Mouse (Mus musculus) hindbrain, embryonic 12.5 days (tissue): Measurements from ENCODE around the gene Arhgap24. TPM values are rescaled to one million over a fixed set of nuclear protein-coding genes. Genes with fewer than 3 reads are reported as not detected.

Experiments used
- ATAC-seq: fragments of 200-750 bp; cut with Nextera tagmentation; 2 replicates; pipeline ENCODE4 v1.8.0; 2017; ENCODE audit warnings: moderate TSS enrichment; ENCODE audit not compliant: low FRiP score
- H3K27ac ChIP-seq: fragments of 300-500 bp; sonication (generic); 2 replicates; pipeline ENCODE4 v1.5.1; 2016; ENCODE audit warnings: mild to moderate bottlenecking
- H3K27me3 ChIP-seq: fragments of 300-500 bp; sonication (generic); 2 replicates; pipeline ENCODE4 v1.6.1; 2016; ENCODE audit warnings: mild to moderate bottlenecking
- H3K36me3 ChIP-seq: fragments of 300-500 bp; sonication (generic); 2 replicates; pipeline ENCODE4 v1.6.1; 2016; ENCODE audit warnings: mild to moderate bottlenecking
- H3K4me1 ChIP-seq: fragments of 300-500 bp; sonication (generic); 2 replicates; pipeline ENCODE4 v1.6.1; 2016
- H3K4me2 ChIP-seq: fragments of 300-500 bp; sonication (generic); replicated peaks from 2 replicates; pipeline ENCODE4 v1.6.1; 2016; ENCODE audit warnings: mild to moderate bottlenecking
- H3K4me3 ChIP-seq: fragments of 300-500 bp; sonication (generic); 2 replicates; pipeline ENCODE4 v1.5.1; 2016; ENCODE audit warnings: mild to moderate bottlenecking
- H3K9ac ChIP-seq: fragments of 300-500 bp; sonication (generic); 2 replicates; pipeline ENCODE4 v1.6.1; 2016; ENCODE audit warnings: mild to moderate bottlenecking, moderate library complexity
- H3K9me3 ChIP-seq: fragments of 300-500 bp; sonication (generic); replicated peaks from 2 replicates; pipeline ENCODE4 v1.6.1; 2016; ENCODE audit warnings: mild to moderate bottlenecking
- WGBS: fragments of 180-500 bp; shearing (Covaris S2); methylation state at CpG from one replicate; pipeline ENCODE4 v1.1.7; 2016; 5-methylcytosine and 5-hydroxymethylcytosine counted together
- polyA plus RNA-seq: library from polyadenylated mRNA; unstranded; fragments of >200 nt; fragmentation: Nextera tagmentation; extraction: Ambion mirVana; gene quantifications from 2 replicates; pipeline ENCODE4 v1.2.1, GENCODE M21; 2016

Gene Arhgap24
- polyA plus RNA-seq, 1 experiment from 2014 or later = 10.1 TPM

- H3K27ac ChIP-seq = no peak overlapping the region
- ATAC-seq = no peak
- no peaks in the 10 kb centered on the region for H3K27me3 ChIP-seq
- H3K4me2 ChIP-seq = no peak overlapping the region
- H3K36me3 ChIP-seq = no peaks in the 10 kb centered on the region
- H3K9ac ChIP-seq = no peak overlapping the region
- H3K9me3 ChIP-seq = no peaks in the 10 kb centered on the region
- WGBS = 89% methylated on average over 3 of the region's 3 CpGs
- H3K4me3 ChIP-seq = no peak overlapping the region
- no peaks in the 10 kb centered on the region for H3K4me1 ChIP-seq
Observed at GRCm38 (mm10) chr5:102613571-102613970, 132.4 kb downstream of the Arhgap24 start.

GRCm38 (mm10) chr5:102614081-102614480 lies 132.9 kb downstream of the Arhgap24 start:
- no peaks in the 10 kb centered on the region for H3K9me3 ChIP-seq
- no peaks in the 10 kb centered on the region for H3K4me1 ChIP-seq
- no peak overlapping the region for H3K4me3 ChIP-seq
- 96% methylated on average over 2 of the region's 2 CpGs for WGBS
- H3K36me3 ChIP-seq = no peaks in the 10 kb centered on the region
- no peaks in the 10 kb centered on the region for H3K27me3 ChIP-seq
- ATAC-seq = no peak
- no peak overlapping the region for H3K9ac ChIP-seq
- no peak overlapping the region for H3K4me2 ChIP-seq
- no peak overlapping the region for H3K27ac ChIP-seq

GRCm38 (mm10) chr5:102615249-102615648 lies 134.1 kb downstream of the Arhgap24 start:
- 91% methylated on average over 6 of the region's 6 CpGs for WGBS
- no peak overlapping the region for H3K9ac ChIP-seq
- no peaks in the 10 kb centered on the region for H3K9me3 ChIP-seq
- H3K4me3 ChIP-seq = no peak overlapping the region
- no peaks in the 10 kb centered on the region for H3K4me1 ChIP-seq
- H3K36me3 ChIP-seq = no peaks in the 10 kb centered on the region
- H3K4me2 ChIP-seq = no peak overlapping the region
- no peak for ATAC-seq
- no peaks in the 10 kb centered on the region for H3K27me3 ChIP-seq
- no peak overlapping the region for H3K27ac ChIP-seq

GRCm38 (mm10) chr5:102621036-102621435 lies 139.8 kb downstream of the Arhgap24 start:
- no peaks in the 10 kb centered on the region for H3K4me1 ChIP-seq
- no peak overlapping the region for H3K27ac ChIP-seq
- no peak overlapping the region for H3K4me2 ChIP-seq
- WGBS = 76% methylated on average over 1 of the region's 1 CpGs
- no peak overlapping the region for H3K4me3 ChIP-seq
- no peak overlapping the region for H3K9ac ChIP-seq
- ATAC-seq = no peak
- H3K27me3 ChIP-seq = no peaks in the 10 kb centered on the region
- no peaks in the 10 kb centered on the region for H3K9me3 ChIP-seq
- H3K36me3 ChIP-seq = no peaks in the 10 kb centered on the region

- no peak for ATAC-seq
- no peak overlapping the region for H3K9ac ChIP-seq
- H3K4me1 ChIP-seq = no peaks in the 10 kb centered on the region
- WGBS = 92% methylated on average over 3 of the region's 3 CpGs
- no peak overlapping the region for H3K4me3 ChIP-seq
- H3K4me2 ChIP-seq = no peak overlapping the region
- no peak overlapping the region for H3K27ac ChIP-seq
- H3K9me3 ChIP-seq = no peaks in the 10 kb centered on the region
- H3K27me3 ChIP-seq = no peaks in the 10 kb centered on the region
- no peaks in the 10 kb centered on the region for H3K36me3 ChIP-seq
Observed at GRCm38 (mm10) chr5:102623807-102624435, 142.7 kb downstream of the Arhgap24 start.

GRCm38 (mm10) chr5:102626671-102627070 lies 145.5 kb downstream of the Arhgap24 start:
- Histone ChIP-seq H3K9ac (no peak overlapping the region), H3K36me3 (no peaks in the 10 kb centered on the region), H3K27me3 (no peaks in the 10 kb centered on the region), H3K4me2 (no peak overlapping the region), H3K4me1 (no peaks in the 10 kb centered on the region), H3K9me3 (no peaks in the 10 kb centered on the region), H3K27ac (no peak overlapping the region), H3K4me3 (no peak overlapping the region)
- ATAC-seq = no peak
- 71% methylated on average over 2 of the region's 2 CpGs for WGBS

- WGBS = 78% methylated on average over 11 of the region's 11 CpGs
- no peak overlapping the region for H3K27ac ChIP-seq
- H3K4me2 ChIP-seq = no peak overlapping the region
- H3K27me3 ChIP-seq = no peaks in the 10 kb centered on the region
- no peak overlapping the region for H3K4me3 ChIP-seq
- H3K36me3 ChIP-seq = no peaks in the 10 kb centered on the region
- no peaks in the 10 kb centered on the region for H3K4me1 ChIP-seq
- H3K9me3 ChIP-seq = no peaks in the 10 kb centered on the region
- no peak for ATAC-seq
- no peak overlapping the region for H3K9ac ChIP-seq
Observed at GRCm38 (mm10) chr5:102629362-102629771, 148.2 kb downstream of the Arhgap24 start.

GRCm38 (mm10) chr5:102635591-102635990 lies 154.4 kb downstream of the Arhgap24 start:
- H3K9me3 ChIP-seq = no peaks in the 10 kb centered on the region
- no peak for ATAC-seq
- no peaks in the 10 kb centered on the region for H3K36me3 ChIP-seq
- no peak overlapping the region for H3K9ac ChIP-seq
- H3K27ac ChIP-seq = no peak overlapping the region
- H3K4me2 ChIP-seq = no peak overlapping the region
- H3K4me1 ChIP-seq = no peaks in the 10 kb centered on the region
- whole genome bisulfite sequencing = 88% methylated on average over 4 of the region's 4 CpGs
- H3K27me3 ChIP-seq = no peaks in the 10 kb centered on the region
- no peak overlapping the region for H3K4me3 ChIP-seq

GRCm38 (mm10) chr5:102639782-102640559 lies 158.8 kb downstream of the Arhgap24 start:
- no peak overlapping the region for H3K4me2 ChIP-seq
- no peak overlapping the region for H3K4me3 ChIP-seq
- H3K27ac ChIP-seq = no peak overlapping the region
- WGBS = 74% methylated on average over 7 of the region's 7 CpGs
- H3K4me1 ChIP-seq = no peaks in the 10 kb centered on the region
- ATAC-seq = no peak
- no peak overlapping the region for H3K9ac ChIP-seq
- H3K9me3 ChIP-seq = no peaks in the 10 kb centered on the region
- H3K36me3 ChIP-seq = no peaks in the 10 kb centered on the region
- no peaks in the 10 kb centered on the region for H3K27me3 ChIP-seq

GRCm38 (mm10) chr5:102643364-102643763 lies 162.2 kb downstream of the Arhgap24 start:
- ATAC-seq = no peak
- Histone ChIP-seq H3K36me3 (no peaks in the 10 kb centered on the region), H3K4me3 (no peak overlapping the region), H3K4me1 (no peaks in the 10 kb centered on the region), H3K4me2 (no peak overlapping the region), H3K27me3 (no peaks in the 10 kb centered on the region), H3K27ac (no peak overlapping the region), H3K9me3 (no peaks in the 10 kb centered on the region), H3K9ac (no peak overlapping the region)
- 90% methylated on average over 7 of the region's 7 CpGs for WGBS

GRCm38 (mm10) chr5:102643820-102644219 lies 162.6 kb downstream of the Arhgap24 start:
- no peak for ATAC-seq
- no peak overlapping the region for H3K27ac ChIP-seq
- no peak overlapping the region for H3K4me3 ChIP-seq
- no peaks in the 10 kb centered on the region for H3K27me3 ChIP-seq
- H3K4me2 ChIP-seq = no peak overlapping the region
- no peak overlapping the region for H3K9ac ChIP-seq
- H3K36me3 ChIP-seq = no peaks in the 10 kb centered on the region
- H3K9me3 ChIP-seq = no peaks in the 10 kb centered on the region
- no peaks in the 10 kb centered on the region for H3K4me1 ChIP-seq
- 80% methylated on average over 4 of the region's 4 CpGs for WGBS

- Histone ChIP-seq H3K4me3 (no peak overlapping the region), H3K27ac (no peak overlapping the region), H3K36me3 (no peaks in the 10 kb centered on the region), H3K4me2 (no peak overlapping the region), H3K9me3 (no peaks in the 10 kb centered on the region), H3K27me3 (no peaks in the 10 kb centered on the region), H3K4me1 (no peaks in the 10 kb centered on the region), H3K9ac (no peak overlapping the region)
- ATAC-seq = no peak
Observed at GRCm38 (mm10) chr5:102659061-102659460, 177.9 kb downstream of the Arhgap24 start.
